ENCODE assay signal across 1 mouse cellular context in genomic region chr7:101093231-101093630, GRCm38 (mm10).
TF ChIP-seq lines count a peak whose summit lies in the region.

No protein-coding gene starts in this region.

TF ChIP-seq in CH12.LX, 34 proteins besides CTCF, POLR2A, EP300 and RAD21 (continued from another document):
- TF ChIP-seq POLR2AphosphoS2 (IDR thresholded peaks at IDR 0.05; ENCODE audit: low read depth, low read length) (0 out of 2 replicates have a peak, but pooled peaks have one; percentile 19), UBTF (IDR thresholded peaks at IDR 0.05; ENCODE audit: low read depth, low read length) (peak; percentile 71), GABPA (IDR thresholded peaks at IDR 0.05; ENCODE audit: insufficient replicate concordance, low read depth, low read length) (no peak), PAX5 (IDR thresholded peaks at IDR 0.05; ENCODE audit: low read length) (no peak), CHD2 (IDR thresholded peaks at IDR 0.05; ENCODE audit: low read length) (peak; percentile 83), JUN (IDR thresholded peaks at IDR 0.05; ENCODE audit: insufficient read depth, low read depth, low read length) (peak; percentile 58), USF1 (IDR thresholded peaks at IDR 0.05; ENCODE audit: low read depth, low read length) (no peak), MAX (IDR thresholded peaks at IDR 0.05; ENCODE audit: low read length) (peak; percentile 86), TCF12 (IDR thresholded peaks at IDR 0.05; ENCODE audit: low read depth, low read length) (peak; percentile 87), HCFC1 (IDR thresholded peaks at IDR 0.05; ENCODE audit: low read depth, low read length) (0 out of 2 replicates have a peak, but pooled peaks have one; percentile 41), ZNF384 (IDR thresholded peaks at IDR 0.05; ENCODE audit: low read depth, low read length) (no peak), SMC3 (IDR thresholded peaks at IDR 0.05; ENCODE audit: low read depth, low read length) (peak; percentile 43; the same call in 1 of the 2 replicates), MYC (IDR thresholded peaks at IDR 0.05; ENCODE audit: low read depth, low read length) (peak; percentile 53; the same call in 1 of the 2 replicates), ZKSCAN1 (IDR thresholded peaks at IDR 0.05; ENCODE audit: borderline replicate concordance, low read depth, low read length) (no peak), KAT2A (IDR thresholded peaks at IDR 0.05; ENCODE audit: insufficient replicate concordance, low read length) (no peak), NRF1 (IDR thresholded peaks at IDR 0.05; ENCODE audit: low read depth, low read length) (0 out of 2 replicates have a peak, but pooled peaks have one; percentile 28), ETS1 (conservative IDR thresholded peaks at IDR 0.05; ENCODE audit: low read depth, low read length) (peak; percentile 71)
TF ChIP-seq in CH12.LX: peak in this region for 23.
